Mouse (Mus musculus): ENCODE results near the gene Rpp14. TPM values are rescaled to one million over a fixed set of nuclear protein-coding genes. Genes with fewer than 3 reads are reported as not detected.

Rpp14 gene
- 33.7 TPM for polyA plus RNA-seq (2012; fragmentation: generic; extraction: Trizol)
- long read RNA-seq, experiment 1, transcript Rpp14-201 (6 exons, 2,401 nt) = major isoform, 37 of 43 reads
- long read RNA-seq, experiment 1, partial matches to known transcripts = 1 of 43 reads
- long read RNA-seq, experiment 1, other reads (novel, unspliced or antisense) = 5 of 43 reads
- long read RNA-seq, experiment 2, transcript Rpp14-201 (6 exons, 2,401 nt) = major isoform, 118 of 128 reads
- long read RNA-seq, experiment 2, partial matches to known transcripts = 1 of 128 reads
- long read RNA-seq, experiment 2, other reads (novel, unspliced or antisense) = 9 of 128 reads

DNA sequence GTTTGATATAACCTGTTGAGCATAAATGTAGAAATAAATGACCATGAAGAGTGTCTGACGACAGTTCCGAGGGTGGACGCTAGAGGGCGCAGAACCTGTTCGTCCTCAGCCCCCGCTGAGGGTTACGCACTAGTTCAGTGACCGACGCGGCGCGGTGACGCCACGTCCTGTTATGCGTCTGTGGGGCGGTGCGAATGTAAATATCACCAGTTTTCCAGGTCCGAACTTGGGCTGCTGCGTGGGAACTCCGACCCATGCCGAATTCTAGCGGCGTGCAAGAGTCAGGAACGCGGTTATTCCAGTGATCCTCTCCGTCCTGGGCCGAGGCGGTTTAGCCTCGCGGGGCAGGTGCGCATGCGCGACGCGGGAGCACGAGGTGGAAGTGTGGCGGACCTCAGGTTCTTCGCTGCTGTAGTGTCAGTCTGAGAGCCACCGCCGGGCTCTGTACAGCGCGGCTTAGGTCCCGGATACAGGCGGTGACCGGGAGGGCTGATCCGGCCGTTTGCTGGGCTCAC lies at the start of gene Rpp14:
Gene Rpp14 (plus strand): TSS at position 203 of the 515 bp plus-strand sequence.
- TF ChIP-seq CTCF (IDR thresholded peaks at IDR 0.05; ENCODE audit: control insufficient read depth, insufficient read depth, insufficient read length) (peak; percentile 88), FOSL1 (IDR thresholded peaks at IDR 0.05; ENCODE audit: insufficient read depth, low read length, poor library complexity, severe bottlenecking) (no peak), USF1 (IDR thresholded peaks at IDR 0.05; ENCODE audit: low read depth) (no peak), MYOD1 (IDR thresholded peaks at IDR 0.05; ENCODE audit: control insufficient read depth, insufficient read length, low read depth) (no peak), MAX (IDR thresholded peaks at IDR 0.05) (peak; percentile 90)
- Histone ChIP-seq H3ac (ENCODE audit: control insufficient read depth, insufficient read length, low read depth) (peak within 1 kb of the TSS; percentile 72), H3K36me3 (ENCODE audit: control insufficient read depth, insufficient read depth) (peaks cover 5% of the 10 kb centered on the region), H3K4me3 (ENCODE audit: insufficient read depth, poor library complexity, severe bottlenecking) (peak within 1 kb of the TSS; percentile 63), H3K79me2 (ENCODE audit: control insufficient read depth, insufficient read depth) (peaks cover 29% of the 10 kb centered on the region), H3K79me3 (ENCODE audit: low read depth) (peaks cover 16% of the 10 kb centered on the region), H3K27me3 (ENCODE audit: control insufficient read depth, insufficient read depth, insufficient read length) (no peaks in the 10 kb centered on the region)

DNA sequence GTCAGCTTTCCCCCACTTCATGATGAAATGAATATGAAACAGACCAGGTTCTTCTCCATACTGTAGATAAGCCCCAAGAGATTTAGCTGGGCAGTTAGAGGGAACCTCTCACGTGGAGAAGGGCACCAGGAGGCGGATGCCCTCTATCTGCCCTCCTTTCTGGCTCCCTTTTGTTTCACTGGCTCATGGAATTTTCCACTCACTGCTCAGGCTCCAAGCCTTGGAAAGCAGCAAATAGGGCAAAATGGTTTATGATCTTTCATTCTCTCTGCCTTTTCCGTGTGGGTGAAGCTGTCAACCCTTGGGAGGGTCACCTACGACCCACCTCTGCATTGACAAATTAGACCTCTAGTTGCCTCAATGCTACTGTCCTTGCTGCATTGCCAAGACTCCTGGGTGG lies 49.6 kb upstream of the Rpp14 start:
- no peaks in the 10 kb centered on the region for H3K79me3 ChIP-seq (ENCODE audit: low read depth)
- no peak overlapping the region for H3K4me3 ChIP-seq (ENCODE audit: insufficient read depth, poor library complexity, severe bottlenecking)
- H3K36me3 ChIP-seq (ENCODE audit: control insufficient read depth, insufficient read depth) = no peaks in the 10 kb centered on the region
- H3ac ChIP-seq (ENCODE audit: control insufficient read depth, insufficient read length, low read depth) = no peak overlapping the region
- TF ChIP-seq MAX (IDR thresholded peaks at IDR 0.05) = no peak
- no peak for TF ChIP-seq CEBPB (IDR thresholded peaks at IDR 0.05; ENCODE audit: low read depth)
- TF ChIP-seq FOSL1 (IDR thresholded peaks at IDR 0.05; ENCODE audit: insufficient read depth, low read length, poor library complexity, severe bottlenecking) = no peak
- no peak for TF ChIP-seq MYOD1 (IDR thresholded peaks at IDR 0.05; ENCODE audit: control insufficient read depth, insufficient read length, low read depth)
- TF ChIP-seq USF1 (IDR thresholded peaks at IDR 0.05; ENCODE audit: low read depth) = no peak
- no peak for TF ChIP-seq CTCF (IDR thresholded peaks at IDR 0.05; ENCODE audit: control insufficient read depth, insufficient read depth, insufficient read length)
- TF ChIP-seq MYOG (IDR thresholded peaks at IDR 0.05; ENCODE audit: control insufficient read depth, extremely low read depth, insufficient read length) = no peak
- no peaks in the 10 kb centered on the region for H3K27me3 ChIP-seq (ENCODE audit: control insufficient read depth, insufficient read depth, insufficient read length)
- H3K79me2 ChIP-seq (ENCODE audit: control insufficient read depth, insufficient read depth) = no peaks in the 10 kb centered on the region

- H3K79me3 ChIP-seq (ENCODE audit: low read depth) = no peaks in the 10 kb centered on the region
- no peaks in the 10 kb centered on the region for H3K36me3 ChIP-seq (ENCODE audit: control insufficient read depth, insufficient read depth)
- H3K27me3 ChIP-seq (ENCODE audit: control insufficient read depth, insufficient read depth, insufficient read length) = no peaks in the 10 kb centered on the region
- H3K4me3 ChIP-seq (ENCODE audit: insufficient read depth, poor library complexity, severe bottlenecking) = no peak overlapping the region
- no peaks in the 10 kb centered on the region for H3K79me2 ChIP-seq (ENCODE audit: control insufficient read depth, insufficient read depth)
- H3ac ChIP-seq (ENCODE audit: control insufficient read depth, insufficient read length, low read depth) = no peak overlapping the region
- TF ChIP-seq FOSL1 (IDR thresholded peaks at IDR 0.05; ENCODE audit: insufficient read depth, low read length, poor library complexity, severe bottlenecking) (no peak), MAX (IDR thresholded peaks at IDR 0.05) (no peak), CTCF (IDR thresholded peaks at IDR 0.05; ENCODE audit: control insufficient read depth, insufficient read depth, insufficient read length) (no peak), USF1 (IDR thresholded peaks at IDR 0.05; ENCODE audit: low read depth) (no peak), CEBPB (IDR thresholded peaks at IDR 0.05; ENCODE audit: low read depth) (no peak), MYOD1 (IDR thresholded peaks at IDR 0.05; ENCODE audit: control insufficient read depth, insufficient read length, low read depth) (no peak), MYOG (IDR thresholded peaks at IDR 0.05; ENCODE audit: control insufficient read depth, extremely low read depth, insufficient read length) (no peak)
Observed at GRCm38 (mm10) chr14:8032087-8032944, 47.9 kb upstream of the Rpp14 start.

DNA sequence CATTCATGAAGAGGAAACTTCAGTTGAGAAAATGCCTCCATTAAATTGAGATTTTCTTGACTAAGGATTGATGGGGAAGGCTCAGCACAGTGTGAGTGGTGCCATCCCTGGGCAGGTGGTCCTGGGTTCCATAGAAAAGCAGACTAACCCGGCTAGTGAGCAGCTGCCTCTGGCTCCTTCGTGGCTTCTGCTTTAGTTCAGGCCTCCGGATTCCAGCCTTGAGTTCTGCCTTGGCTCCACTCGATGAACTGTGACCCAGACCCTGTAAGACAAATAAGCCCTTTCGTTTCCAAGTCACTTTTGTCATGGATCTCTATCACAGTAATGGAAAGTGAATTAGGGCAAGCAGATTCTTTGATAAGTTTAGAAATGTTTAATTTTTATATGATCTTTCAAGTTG lies 45.6 kb upstream of the Rpp14 start:
- TF ChIP-seq FOSL1 (IDR thresholded peaks at IDR 0.05; ENCODE audit: insufficient read depth, low read length, poor library complexity, severe bottlenecking) (no peak), MAX (IDR thresholded peaks at IDR 0.05) (no peak), USF1 (IDR thresholded peaks at IDR 0.05; ENCODE audit: low read depth) (no peak), MYOG (IDR thresholded peaks at IDR 0.05; ENCODE audit: control insufficient read depth, extremely low read depth, insufficient read length) (no peak), CEBPB (IDR thresholded peaks at IDR 0.05; ENCODE audit: low read depth) (no peak), MYOD1 (IDR thresholded peaks at IDR 0.05; ENCODE audit: control insufficient read depth, insufficient read length, low read depth) (no peak)
- H3ac ChIP-seq (ENCODE audit: control insufficient read depth, insufficient read length, low read depth) = no peak overlapping the region
- no peaks in the 10 kb centered on the region for H3K79me3 ChIP-seq (ENCODE audit: low read depth)
- no peaks in the 10 kb centered on the region for H3K36me3 ChIP-seq (ENCODE audit: control insufficient read depth, insufficient read depth)
- no peak overlapping the region for H3K4me3 ChIP-seq (ENCODE audit: insufficient read depth, poor library complexity, severe bottlenecking)
- no peaks in the 10 kb centered on the region for H3K79me2 ChIP-seq (ENCODE audit: control insufficient read depth, insufficient read depth)
- H3K27me3 ChIP-seq (ENCODE audit: control insufficient read depth, insufficient read depth, insufficient read length) = no peaks in the 10 kb centered on the region

DNA sequence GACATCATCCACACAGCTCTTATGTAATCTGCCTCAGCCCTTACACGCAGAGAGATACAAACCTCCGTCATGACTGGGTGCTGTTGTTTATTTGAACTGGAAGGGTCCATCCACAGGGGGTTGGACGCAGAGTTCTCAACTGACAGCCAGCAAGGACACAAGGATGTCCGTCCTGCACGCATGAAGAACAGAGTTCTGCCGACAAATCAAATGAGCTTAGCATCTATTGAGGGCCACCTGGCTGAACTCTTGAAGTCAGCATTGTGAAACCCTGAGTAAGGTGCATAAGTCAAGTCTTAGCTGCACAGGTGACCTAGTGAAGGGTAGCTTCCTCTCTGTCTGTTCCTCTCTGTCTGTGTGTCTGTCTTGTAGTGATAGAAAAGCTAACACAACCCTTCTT lies 44.2 kb upstream of the Rpp14 start:
- TF ChIP-seq MYOG (IDR thresholded peaks at IDR 0.05; ENCODE audit: control insufficient read depth, extremely low read depth, insufficient read length) (no peak), MYOD1 (IDR thresholded peaks at IDR 0.05; ENCODE audit: control insufficient read depth, insufficient read length, low read depth) (no peak), FOSL1 (IDR thresholded peaks at IDR 0.05; ENCODE audit: insufficient read depth, low read length, poor library complexity, severe bottlenecking) (no peak), CEBPB (IDR thresholded peaks at IDR 0.05; ENCODE audit: low read depth) (no peak), CTCF (IDR thresholded peaks at IDR 0.05; ENCODE audit: control insufficient read depth, insufficient read depth, insufficient read length) (no peak), USF1 (IDR thresholded peaks at IDR 0.05; ENCODE audit: low read depth) (no peak), MAX (IDR thresholded peaks at IDR 0.05) (no peak)
- Histone ChIP-seq H3K27me3 (ENCODE audit: control insufficient read depth, insufficient read depth, insufficient read length) (no peaks in the 10 kb centered on the region), H3K4me3 (ENCODE audit: insufficient read depth, poor library complexity, severe bottlenecking) (no peak overlapping the region), H3K79me3 (ENCODE audit: low read depth) (no peaks in the 10 kb centered on the region), H3K36me3 (ENCODE audit: control insufficient read depth, insufficient read depth) (no peaks in the 10 kb centered on the region), H3ac (ENCODE audit: control insufficient read depth, insufficient read length, low read depth) (no peak overlapping the region), H3K79me2 (ENCODE audit: control insufficient read depth, insufficient read depth) (no peaks in the 10 kb centered on the region)

All from C2C12 (cell line).